Mouse (Mus musculus) heart, embryonic 13.5 days (tissue): ENCODE measurements at regions not wholly inside any gene's neighbourhood (a gene's known extent, or its start where the extent isn't known, plus 50 kb on each side); places are given as distances from the start of the nearest gene placed in this dataset.

Source experiments
- ATAC-seq: fragments of 200-750 bp; cut with Nextera tagmentation; 2 replicates; pipeline ENCODE4 v1.8.0; 2017; ENCODE audit warnings: moderate TSS enrichment; ENCODE audit not compliant: insufficient number of reproducible peaks, low FRiP score, low TSS enrichment; ENCODE audit errors: extremely low read depth
- H3K27ac ChIP-seq: fragments of 300-500 bp; sonication (generic); replicated peaks from 2 replicates; pipeline ENCODE4 v1.5.1; 2015; ENCODE audit warnings: moderate library complexity, mild to moderate bottlenecking, inconsistent platforms
- H3K27me3 ChIP-seq: fragments of 300-500 bp; sonication (generic); replicated peaks from 2 replicates; pipeline ENCODE4 v1.6.1; 2015; ENCODE audit warnings: mild to moderate bottlenecking, inconsistent platforms
- H3K36me3 ChIP-seq: fragments of 300-500 bp; sonication (generic); 2 replicates; pipeline ENCODE4 v1.6.1; 2015; ENCODE audit warnings: mild to moderate bottlenecking, inconsistent platforms
- H3K4me1 ChIP-seq: fragments of 300-500 bp; sonication (generic); 2 replicates; pipeline ENCODE4 v1.6.1; 2015; ENCODE audit warnings: inconsistent platforms
- H3K4me2 ChIP-seq: fragments of 300-500 bp; sonication (generic); 2 replicates; pipeline ENCODE4 v1.6.1; 2015; ENCODE audit warnings: inconsistent platforms, mild to moderate bottlenecking, moderate library complexity
- H3K4me3 ChIP-seq: fragments of 300-500 bp; sonication (generic); 2 replicates; pipeline ENCODE4 v1.5.1; 2015; ENCODE audit warnings: moderate library complexity, mild to moderate bottlenecking, inconsistent platforms
- H3K9ac ChIP-seq: fragments of 300-500 bp; sonication (generic); 2 replicates; pipeline ENCODE4 v1.6.1; 2015; ENCODE audit warnings: inconsistent platforms, mild to moderate bottlenecking, moderate library complexity
- H3K9me3 ChIP-seq: fragments of 300-500 bp; sonication (generic); 2 replicates; pipeline ENCODE4 v1.6.1; 2016; ENCODE audit warnings: inconsistent platforms
- WGBS: fragments of 180-500 bp; shearing (Covaris S2); methylation state at CpG from one replicate; pipeline ENCODE4 v1.1.7; 2015; ENCODE audit warnings: mixed read lengths; 5-methylcytosine and 5-hydroxymethylcytosine counted together

DNA sequence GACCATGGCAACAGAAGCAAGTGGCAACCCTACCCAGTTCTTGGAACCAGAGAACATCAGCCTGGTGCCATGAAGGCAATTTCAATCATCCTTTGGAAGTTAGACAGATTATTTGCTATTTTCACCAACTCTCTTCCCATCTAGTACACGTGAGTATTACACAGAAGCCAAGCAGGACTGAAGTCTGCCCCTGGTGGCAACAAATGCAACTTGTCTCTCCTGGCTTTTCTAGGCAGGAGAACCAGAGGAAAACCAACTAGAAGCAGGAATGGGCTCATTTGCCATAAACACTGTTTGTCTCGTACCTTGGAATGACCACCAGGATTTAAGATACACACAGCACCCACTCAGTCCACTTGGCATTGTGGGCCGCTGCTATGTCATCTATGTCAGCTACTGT is 224.1 kb upstream of the Arid1b start:
- Histone ChIP-seq H3K36me3 (no peaks in the 10 kb centered on the region), H3K4me3 (no peak overlapping the region), H3K4me1 (no peaks in the 10 kb centered on the region), H3K27me3 (no peaks in the 10 kb centered on the region), H3K27ac (no peak overlapping the region), H3K4me2 (no peak overlapping the region), H3K9ac (no peak overlapping the region), H3K9me3 (no peaks in the 10 kb centered on the region; the same call in 1 of the 2 replicates)
- 80% methylated on average over 3 of the region's 3 CpGs for WGBS
- no peak for ATAC-seq

DNA sequence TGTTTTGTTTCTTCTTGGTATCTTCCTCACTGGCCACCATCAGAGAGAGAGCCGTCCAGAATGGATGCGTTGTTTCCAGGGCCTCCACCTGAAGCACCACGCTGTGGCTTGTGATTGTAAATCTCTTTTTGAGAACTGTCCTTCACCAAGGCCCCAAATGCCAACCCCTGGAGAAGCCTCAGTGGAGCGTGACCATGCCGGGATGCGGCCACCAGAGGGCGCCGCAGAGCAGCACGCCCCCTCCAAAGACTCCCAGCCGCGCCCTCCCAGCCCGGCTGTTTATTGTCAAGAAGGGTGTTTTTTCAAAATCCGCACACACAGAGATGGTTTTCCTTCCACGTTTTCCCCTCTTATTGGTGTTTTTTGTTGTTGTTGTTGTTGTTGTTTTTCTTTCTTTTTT is 216.0 kb upstream of the Arid1b start:
- Histone ChIP-seq H3K4me3 (no peak overlapping the region), H3K36me3 (no peaks in the 10 kb centered on the region), H3K9me3 (no peaks in the 10 kb centered on the region), H3K27ac (no peak overlapping the region), H3K27me3 (no peaks in the 10 kb centered on the region), H3K4me1 (no peaks in the 10 kb centered on the region), H3K9ac (no peak overlapping the region), H3K4me2 (0 out of 2 replicates have a peak overlapping the region, but pooled peaks have one; percentile 20)
- ATAC-seq: no peak
- 4% methylated on average over 14 of the region's 14 CpGs for WGBS

DNA sequence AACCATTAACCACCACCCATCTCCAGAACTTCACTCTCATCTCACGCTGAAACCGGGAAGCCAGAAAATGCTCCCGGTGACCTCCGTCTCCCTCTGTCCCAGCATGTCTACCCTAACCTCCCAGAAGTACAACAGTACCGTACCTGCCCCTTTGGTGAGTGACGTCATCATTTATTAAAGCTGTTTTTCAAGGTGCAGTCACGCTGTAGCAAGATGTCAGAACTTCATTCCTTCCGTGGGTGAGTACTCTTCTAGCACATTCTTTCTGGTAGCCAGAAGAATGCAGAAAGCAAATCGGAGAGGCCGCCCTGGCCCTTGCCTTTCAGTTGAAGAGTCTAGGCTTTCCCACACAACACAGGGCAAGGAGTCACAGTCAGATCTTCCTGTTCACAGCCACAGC is 215.1 kb upstream of the Arid1b start:
- Histone ChIP-seq H3K27me3 (no peaks in the 10 kb centered on the region), H3K36me3 (no peaks in the 10 kb centered on the region), H3K4me1 (no peaks in the 10 kb centered on the region; the same call in 1 of the 2 replicates), H3K9me3 (no peaks in the 10 kb centered on the region), H3K9ac (no peak overlapping the region), H3K4me2 (no peak overlapping the region), H3K27ac (no peak overlapping the region), H3K4me3 (no peak overlapping the region)
- WGBS: 81% methylated on average over 10 of the region's 10 CpGs
- no peak for ATAC-seq

- no peak for ATAC-seq
- Histone ChIP-seq H3K27ac (no peak overlapping the region), H3K4me1 (peaks cover 12% of the 10 kb centered on the region), H3K9ac (no peak overlapping the region), H3K27me3 (no peaks in the 10 kb centered on the region), H3K4me2 (no peak overlapping the region), H3K4me3 (no peak overlapping the region), H3K9me3 (no peaks in the 10 kb centered on the region), H3K36me3 (no peaks in the 10 kb centered on the region)
- 72% methylated on average over 3 of the region's 3 CpGs for WGBS
Observed at GRCm38 (mm10) chr17:4781586-4781985, 212.5 kb upstream of the Arid1b start.

DNA sequence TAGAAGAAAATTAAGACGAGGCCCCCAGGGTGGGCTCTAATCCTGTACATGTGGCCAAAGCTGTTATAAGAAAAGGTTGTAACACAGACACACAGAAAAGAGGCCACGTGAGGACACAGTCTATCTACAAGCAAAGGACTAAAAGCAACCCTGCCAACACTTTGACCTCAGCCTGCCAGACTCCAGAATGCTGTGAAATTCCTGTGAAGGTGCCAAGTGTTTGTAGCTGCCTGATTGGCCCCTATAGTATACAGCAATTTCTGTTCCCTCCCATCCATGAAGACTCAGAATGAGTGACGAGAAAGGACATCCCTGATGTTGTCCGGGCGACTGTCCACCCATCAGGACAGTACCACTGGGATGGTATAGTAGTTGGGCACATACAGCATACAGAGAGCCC is 209.8 kb upstream of the Arid1b start:
- no peak overlapping the region for H3K27ac ChIP-seq
- WGBS: 73% methylated on average over 5 of the region's 5 CpGs
- no peak overlapping the region for H3K9ac ChIP-seq
- H3K36me3 ChIP-seq: no peaks in the 10 kb centered on the region
- ATAC-seq: no peak
- no peaks in the 10 kb centered on the region for H3K27me3 ChIP-seq
- H3K9me3 ChIP-seq: no peaks in the 10 kb centered on the region
- H3K4me1 ChIP-seq: peaks cover 12% of the 10 kb centered on the region
- H3K4me3 ChIP-seq: no peak overlapping the region
- H3K4me2 ChIP-seq: no peak overlapping the region

DNA sequence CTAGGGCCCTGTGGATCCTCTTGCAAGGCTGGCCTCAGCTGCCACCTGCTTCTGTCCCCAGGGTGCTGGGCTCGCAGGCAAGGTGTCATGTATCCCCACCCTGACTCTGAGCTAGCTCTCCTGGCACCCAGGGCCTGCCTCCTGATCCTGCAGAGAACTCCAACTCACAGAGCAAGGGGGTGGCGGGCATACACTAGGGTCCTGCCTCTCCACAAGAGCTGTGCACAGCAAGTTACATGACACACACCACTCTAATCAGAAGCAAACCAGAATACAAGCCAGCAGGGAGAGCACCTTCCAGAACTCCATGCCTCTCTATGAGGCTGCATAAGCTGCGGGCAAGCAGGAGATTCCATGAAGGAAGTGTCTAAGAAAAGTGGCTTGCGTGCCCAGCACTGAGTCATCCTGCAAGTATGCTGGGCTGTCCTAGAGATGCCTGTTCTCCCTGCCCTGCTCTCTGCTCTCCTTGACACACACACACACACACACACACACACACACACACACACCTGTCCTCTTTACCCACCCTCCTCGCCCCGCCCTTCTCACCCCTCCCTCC is 208.8 kb upstream of the Arid1b start:
- ATAC-seq: peak; percentile 25; the same call in 1 of the 2 replicates
- Histone ChIP-seq H3K9me3 (no peaks in the 10 kb centered on the region), H3K36me3 (no peaks in the 10 kb centered on the region), H3K4me1 (peaks cover 12% of the 10 kb centered on the region), H3K27me3 (no peaks in the 10 kb centered on the region), H3K4me3 (no peak overlapping the region), H3K4me2 (no peak overlapping the region), H3K27ac (no peak overlapping the region), H3K9ac (0 out of 2 replicates have a peak overlapping the region, but pooled peaks have one; percentile 40)
- WGBS: 39% methylated on average over 6 of the region's 6 CpGs

DNA sequence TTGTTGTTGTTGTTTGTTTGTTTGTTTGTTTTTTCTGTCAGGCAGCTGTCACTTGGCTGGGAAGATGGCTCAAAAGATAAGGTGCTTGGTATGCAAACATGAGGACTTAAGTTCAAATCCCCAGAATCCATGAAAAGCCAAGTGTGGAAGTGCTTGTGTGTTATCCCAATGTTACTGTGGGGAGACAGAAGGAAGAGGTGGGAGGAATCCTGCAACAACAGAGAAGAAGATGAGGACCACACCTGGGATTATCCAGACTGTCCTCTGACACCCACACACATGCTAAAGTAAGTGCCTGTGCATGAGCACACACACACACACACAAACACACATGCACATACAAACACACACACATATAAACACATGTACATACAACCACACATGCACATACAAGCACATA is 207.6 kb upstream of the Arid1b start:
- H3K36me3 ChIP-seq: no peaks in the 10 kb centered on the region
- H3K27me3 ChIP-seq: no peaks in the 10 kb centered on the region
- ATAC-seq: no peak
- H3K4me2 ChIP-seq: no peak overlapping the region
- no peaks in the 10 kb centered on the region for H3K9me3 ChIP-seq
- H3K27ac ChIP-seq: no peak overlapping the region
- no peak overlapping the region for H3K4me3 ChIP-seq
- H3K9ac ChIP-seq: no peak overlapping the region
- peaks cover 12% of the 10 kb centered on the region for H3K4me1 ChIP-seq

- WGBS: 48% methylated on average over 10 of the region's 10 CpGs
- Histone ChIP-seq H3K9ac (no peak overlapping the region), H3K4me3 (no peak overlapping the region), H3K4me1 (no peaks in the 10 kb centered on the region), H3K4me2 (no peak overlapping the region), H3K9me3 (no peaks in the 10 kb centered on the region), H3K27ac (no peak overlapping the region), H3K36me3 (no peaks in the 10 kb centered on the region), H3K27me3 (peaks cover 4% of the 10 kb centered on the region; the same call in 1 of the 2 replicates)
- no peak for ATAC-seq
Observed at GRCm38 (mm10) chr17:4791873-4792272, 202.3 kb upstream of the Arid1b start.

DNA sequence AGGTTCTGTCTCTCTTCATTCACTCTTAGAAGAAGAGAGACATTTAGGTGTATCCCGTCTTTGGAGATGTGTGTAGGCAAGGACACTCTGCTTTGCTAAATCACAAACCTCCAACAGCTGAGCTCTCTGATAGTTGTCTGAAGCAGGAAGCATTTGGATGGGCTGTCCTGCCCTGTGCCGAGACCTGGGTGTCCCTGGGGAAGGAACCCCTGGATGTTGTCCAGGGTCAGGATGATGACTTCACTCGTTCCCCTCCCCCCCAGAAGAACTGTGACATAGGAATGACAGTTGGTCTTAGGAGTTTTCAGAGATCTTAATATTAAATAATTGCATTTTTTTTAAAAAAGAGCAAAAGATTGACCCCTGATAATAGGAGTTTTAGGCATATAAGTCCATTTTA is 197.9 kb upstream of the Arid1b start:
- Histone ChIP-seq H3K27me3 (peaks cover 4% of the 10 kb centered on the region; the same call in 1 of the 2 replicates), H3K4me1 (no peaks in the 10 kb centered on the region), H3K9ac (no peak overlapping the region), H3K36me3 (no peaks in the 10 kb centered on the region), H3K27ac (no peak overlapping the region), H3K9me3 (no peaks in the 10 kb centered on the region), H3K4me2 (no peak overlapping the region), H3K4me3 (no peak overlapping the region)
- ATAC-seq: no peak
- 48% methylated on average over 3 of the region's 3 CpGs for WGBS

GRCm38 (mm10) chr17:4804013-4804412 is 190.1 kb upstream of the Arid1b start:
- Histone ChIP-seq H3K27me3 (no peaks in the 10 kb centered on the region; the same call in none of the 2 replicates), H3K4me1 (no peaks in the 10 kb centered on the region), H3K27ac (no peak overlapping the region), H3K9me3 (no peaks in the 10 kb centered on the region), H3K9ac (no peak overlapping the region), H3K4me3 (no peak overlapping the region), H3K36me3 (no peaks in the 10 kb centered on the region), H3K4me2 (no peak overlapping the region)
- 69% methylated on average over 4 of the region's 4 CpGs for WGBS
- ATAC-seq: no peak

GRCm38 (mm10) chr17:4806051-4806450 is 188.1 kb upstream of the Arid1b start:
- no peak overlapping the region for H3K4me2 ChIP-seq
- no peaks in the 10 kb centered on the region; the same call in none of the 2 replicates for H3K27me3 ChIP-seq
- 34% methylated on average over 5 of the region's 5 CpGs for WGBS
- no peaks in the 10 kb centered on the region for H3K4me1 ChIP-seq
- H3K9ac ChIP-seq: no peak overlapping the region
- no peak overlapping the region for H3K4me3 ChIP-seq
- H3K27ac ChIP-seq: no peak overlapping the region
- no peaks in the 10 kb centered on the region for H3K36me3 ChIP-seq
- H3K9me3 ChIP-seq: no peaks in the 10 kb centered on the region
- no peak for ATAC-seq

DNA sequence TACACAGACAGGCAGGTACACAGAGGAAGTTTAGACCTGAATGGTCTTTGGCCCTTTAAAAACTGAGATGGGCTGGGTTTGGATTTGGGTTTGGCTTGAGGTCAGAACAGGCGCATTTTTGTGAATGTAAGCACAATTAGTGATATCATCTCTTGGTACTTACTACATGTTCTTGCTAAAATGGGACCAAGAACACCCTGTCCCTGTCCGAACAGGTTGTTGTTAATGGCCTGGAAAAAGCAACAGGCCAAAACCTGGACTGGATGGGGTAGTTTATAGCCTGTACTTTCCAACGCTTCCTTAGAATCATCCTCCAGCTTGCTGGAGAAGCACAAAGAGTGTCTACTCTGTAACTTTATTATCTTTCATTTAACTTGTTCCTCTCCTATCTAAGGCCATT is 185.2 kb upstream of the Arid1b start:
- no peak for ATAC-seq
- H3K4me2 ChIP-seq: no peak overlapping the region
- no peaks in the 10 kb centered on the region for H3K4me1 ChIP-seq
- H3K27ac ChIP-seq: no peak overlapping the region
- WGBS: 70% methylated on average over 3 of the region's 3 CpGs
- no peaks in the 10 kb centered on the region; the same call in 1 of the 2 replicates for H3K27me3 ChIP-seq
- no peaks in the 10 kb centered on the region for H3K36me3 ChIP-seq
- no peak overlapping the region for H3K4me3 ChIP-seq
- no peaks in the 10 kb centered on the region for H3K9me3 ChIP-seq
- H3K9ac ChIP-seq: no peak overlapping the region
